Mouse (Mus musculus) intestine, embryonic 14.5 days (tissue): ENCODE data around the gene Prkag2. TPM values are rescaled to one million over a fixed set of nuclear protein-coding genes. Genes with fewer than 3 reads are reported as not detected.

Experiments used
- ATAC-seq: fragments of 200-750 bp; cut with Nextera tagmentation; replicated peaks from 2 replicates; pipeline ENCODE4 v1.8.0; 2017; ENCODE audit warnings: low read depth, moderate number of reproducible peaks, moderate TSS enrichment, moderate library complexity; ENCODE audit not compliant: low FRiP score, low TSS enrichment
- DNase-seq: peaks from one replicate; pipeline ENCODE4 v3.0.0-alpha.2; 2018; ENCODE audit warnings: low spot score
- H3K27ac ChIP-seq: fragments of 300-500 bp; sonication (generic); 2 replicates; pipeline ENCODE4 v1.5.1; 2014; ENCODE audit warnings: low read depth, mild to moderate bottlenecking, control low read depth
- H3K27me3 ChIP-seq: fragments of 300-500 bp; sonication (generic); replicated peaks from 2 replicates; pipeline ENCODE4 v1.6.1; 2014; ENCODE audit warnings: low read length, control low read depth; ENCODE audit not compliant: control insufficient read depth, insufficient read depth
- H3K36me3 ChIP-seq: fragments of 300-500 bp; sonication (generic); 2 replicates; pipeline ENCODE4 v1.6.1; 2014; ENCODE audit warnings: low read length, control low read depth; ENCODE audit not compliant: control insufficient read depth, insufficient read depth
- H3K4me1 ChIP-seq: fragments of 300-500 bp; sonication (generic); replicated peaks from 2 replicates; pipeline ENCODE4 v1.6.1; 2014; ENCODE audit warnings: low read length, control low read depth, mixed read lengths; ENCODE audit not compliant: control insufficient read depth, insufficient read depth
- H3K4me2 ChIP-seq: fragments of 300-500 bp; sonication (generic); 2 replicates; pipeline ENCODE4 v1.6.1; 2014; ENCODE audit warnings: low read length
- H3K4me3 ChIP-seq: fragments of 300-500 bp; sonication (generic); 2 replicates; pipeline ENCODE4 v1.5.1; 2014; ENCODE audit warnings: low read depth, low read length, control low read depth, mixed read lengths
- H3K9ac ChIP-seq: fragments of 300-500 bp; sonication (generic); 2 replicates; pipeline ENCODE4 v1.6.1; 2014; ENCODE audit warnings: mild to moderate bottlenecking, low read length
- H3K9me3 ChIP-seq: fragments of 300-500 bp; sonication (generic); 2 replicates; pipeline ENCODE4 v1.6.1; 2016; ENCODE audit warnings: low read length, control low read depth; ENCODE audit not compliant: control insufficient read depth
- WGBS: fragments of 180-500 bp; shearing (Covaris S2); extraction: QIAGEN DNeasy Blood & Tissue Kit; methylation state at CpG from one replicate; pipeline ENCODE4 v1.1.7; 2014; 5-methylcytosine and 5-hydroxymethylcytosine counted together
- polyA plus RNA-seq: library from polyadenylated mRNA; unstranded; fragments of >200 nt; fragmentation: Nextera tagmentation; extraction: Ambion mirVana; gene quantifications from 2 replicates; pipeline ENCODE4 v1.2.1, GENCODE M21; 2014

Gene Prkag2
- polyA plus RNA-seq, 1 experiment from 2014 or later = 52.1 TPM

GRCm38 (mm10) chr5:24969241-24969880 is 131.1 kb downstream of the Prkag2 start:
- ATAC-seq (peak; percentile 42), DNase-seq (no peak)
- Histone ChIP-seq H3K27me3 (no peaks in the 10 kb centered on the region), H3K9me3 (no peaks in the 10 kb centered on the region), H3K27ac (no peak overlapping the region), H3K4me2 (no peak overlapping the region), H3K36me3 (no peaks in the 10 kb centered on the region), H3K4me3 (no peak overlapping the region), H3K9ac (no peak overlapping the region), H3K4me1 (peaks cover 3% of the 10 kb centered on the region; the same call in 1 of the 2 replicates)
- 59% methylated on average over 11 of the region's 11 CpGs for WGBS

GRCm38 (mm10) chr5:24968792-24969191 is 131.7 kb downstream of the Prkag2 start:
- Histone ChIP-seq H3K9ac (no peak overlapping the region), H3K4me2 (0 out of 2 replicates have a peak overlapping the region, but pooled peaks have one; percentile 3), H3K4me3 (no peak overlapping the region), H3K9me3 (no peaks in the 10 kb centered on the region), H3K27ac (0 out of 2 replicates have a peak overlapping the region, but pooled peaks have one; percentile 24), H3K36me3 (no peaks in the 10 kb centered on the region), H3K27me3 (no peaks in the 10 kb centered on the region), H3K4me1 (peaks cover 3% of the 10 kb centered on the region; the same call in 1 of the 2 replicates)
- ATAC-seq (peak; percentile 48), DNase-seq (no peak)
- 44% methylated on average over 8 of the region's 8 CpGs for WGBS

GRCm38 (mm10) chr5:24967898-24968535 is 132.4 kb downstream of the Prkag2 start:
- no peaks in the 10 kb centered on the region for H3K36me3 ChIP-seq

DNA sequence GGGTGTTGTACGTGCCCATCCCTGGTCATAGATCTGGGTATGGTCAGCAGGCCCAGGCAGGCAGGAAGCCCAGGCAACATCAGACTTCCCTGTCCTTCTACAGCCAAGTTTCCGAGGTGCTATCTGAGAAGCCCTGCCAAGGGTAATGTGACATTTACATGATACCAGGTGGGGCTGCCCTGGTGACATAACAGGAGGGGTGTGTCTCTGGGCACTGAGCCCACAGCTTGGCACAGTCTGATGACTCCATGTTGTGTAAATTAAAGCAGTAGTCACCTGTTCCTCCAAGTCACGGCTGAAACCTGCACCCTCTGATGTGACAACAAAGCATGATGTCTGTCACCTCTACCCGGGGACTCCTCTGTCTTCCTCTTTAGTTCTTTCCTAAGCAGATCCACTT is 136.7 kb downstream of the Prkag2 start:
- no peaks in the 10 kb centered on the region for H3K4me1 ChIP-seq
- no peaks in the 10 kb centered on the region for H3K27me3 ChIP-seq
- H3K4me3 ChIP-seq = no peak overlapping the region
- H3K36me3 ChIP-seq = no peaks in the 10 kb centered on the region
- 74% methylated on average over 4 of the region's 4 CpGs for WGBS
- no peaks in the 10 kb centered on the region for H3K9me3 ChIP-seq
- no peak for ATAC-seq
- no peak overlapping the region for H3K9ac ChIP-seq
- DNase-seq = no peak
- H3K4me2 ChIP-seq = no peak overlapping the region
- H3K27ac ChIP-seq = no peak overlapping the region

More at GRCm38 (mm10) chr5:24967898-24968535, 132.4 kb downstream of the Prkag2 start:
- Histone ChIP-seq H3K9me3 (no peaks in the 10 kb centered on the region), H3K27ac (0 out of 2 replicates have a peak overlapping the region, but pooled peaks have one; percentile 24), H3K4me2 (0 out of 2 replicates have a peak overlapping the region, but pooled peaks have one; percentile 3), H3K4me1 (peaks cover 3% of the 10 kb centered on the region; the same call in 1 of the 2 replicates), H3K4me3 (no peak overlapping the region), H3K27me3 (no peaks in the 10 kb centered on the region), H3K9ac (no peak overlapping the region)
- ATAC-seq (no peak; the same call in 1 of the 2 replicates), DNase-seq (no peak)
- 49% methylated on average over 7 of the region's 7 CpGs for WGBS

GRCm38 (mm10) chr5:24960791-24961190 is 139.7 kb downstream of the Prkag2 start:
- H3K27ac ChIP-seq = no peak overlapping the region
- no peaks in the 10 kb centered on the region for H3K36me3 ChIP-seq
- no peak for ATAC-seq
- H3K4me1 ChIP-seq = no peaks in the 10 kb centered on the region
- H3K9me3 ChIP-seq = no peaks in the 10 kb centered on the region
- H3K9ac ChIP-seq = no peak overlapping the region
- DNase-seq = no peak
- no peak overlapping the region for H3K4me3 ChIP-seq
- no peak overlapping the region for H3K4me2 ChIP-seq
- 87% methylated on average over 5 of the region's 5 CpGs for WGBS
- no peaks in the 10 kb centered on the region for H3K27me3 ChIP-seq

DNA sequence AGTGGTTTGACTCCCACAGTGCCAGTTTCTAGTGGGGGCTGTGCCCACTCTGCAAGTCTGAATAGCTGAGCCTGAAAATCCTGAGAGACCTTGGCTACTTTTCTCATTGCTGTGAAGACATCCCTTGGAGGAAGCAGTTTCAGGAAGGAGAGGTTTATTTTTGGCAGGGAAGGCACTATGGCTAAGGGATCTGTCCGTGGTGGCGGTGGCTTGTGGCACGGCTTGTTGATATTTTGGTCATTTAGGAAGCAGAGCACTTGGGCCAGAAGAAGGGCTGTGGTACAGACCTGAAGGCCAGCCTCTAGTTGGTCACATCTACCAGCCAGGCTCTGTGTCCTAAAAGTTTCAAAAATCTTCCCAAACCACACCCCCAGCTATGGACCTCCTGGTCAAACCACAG is 140.7 kb downstream of the Prkag2 start:
- Histone ChIP-seq H3K4me3 (no peak overlapping the region), H3K27ac (no peak overlapping the region), H3K27me3 (no peaks in the 10 kb centered on the region), H3K4me1 (no peaks in the 10 kb centered on the region), H3K9me3 (no peaks in the 10 kb centered on the region), H3K9ac (no peak overlapping the region), H3K36me3 (no peaks in the 10 kb centered on the region), H3K4me2 (no peak overlapping the region)
- ATAC-seq = no peak
- no peak for DNase-seq
- 76% methylated on average over 3 of the region's 3 CpGs for WGBS

GRCm38 (mm10) chr5:24958596-24958995 is 141.8 kb downstream of the Prkag2 start:
- no peak overlapping the region for H3K9ac ChIP-seq
- H3K4me2 ChIP-seq = no peak overlapping the region
- no peaks in the 10 kb centered on the region for H3K4me1 ChIP-seq
- 84% methylated on average over 5 of the region's 5 CpGs for WGBS
- ATAC-seq (no peak), DNase-seq (no peak)
- no peak overlapping the region for H3K27ac ChIP-seq
- H3K36me3 ChIP-seq = no peaks in the 10 kb centered on the region
- H3K9me3 ChIP-seq = no peaks in the 10 kb centered on the region
- no peaks in the 10 kb centered on the region for H3K27me3 ChIP-seq
- H3K4me3 ChIP-seq = no peak overlapping the region

DNA sequence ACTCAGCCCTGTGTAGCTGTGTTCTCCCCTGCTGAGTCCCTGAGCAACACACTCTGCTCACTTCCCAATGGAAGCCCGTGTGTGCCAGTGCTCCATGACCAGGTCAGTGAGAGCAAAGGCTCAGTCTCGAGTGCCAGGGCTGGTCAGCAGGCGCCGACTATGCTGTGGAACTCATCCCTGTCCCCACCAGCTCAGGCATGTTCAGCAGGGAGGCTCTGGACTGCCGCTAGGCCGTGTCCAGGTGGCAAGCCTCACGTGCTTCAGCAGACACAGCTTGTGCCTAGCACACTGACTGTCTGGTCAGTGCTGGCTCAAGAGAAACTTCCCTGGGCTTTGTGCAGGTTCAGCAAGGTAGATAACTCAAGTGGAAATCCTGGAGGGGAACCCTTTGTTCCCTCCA is 143.6 kb downstream of the Prkag2 start:
- DNase-seq (no peak), ATAC-seq (no peak)
- no peaks in the 10 kb centered on the region for H3K36me3 ChIP-seq
- no peaks in the 10 kb centered on the region for H3K9me3 ChIP-seq
- no peak overlapping the region for H3K9ac ChIP-seq
- no peak overlapping the region for H3K27ac ChIP-seq
- no peaks in the 10 kb centered on the region for H3K4me1 ChIP-seq
- no peak overlapping the region for H3K4me3 ChIP-seq
- no peak overlapping the region for H3K4me2 ChIP-seq
- WGBS = 88% methylated on average over 7 of the region's 7 CpGs
- H3K27me3 ChIP-seq = no peaks in the 10 kb centered on the region
